Mouse (Mus musculus) limb, embryonic 13.5 days (tissue): Measurements from ENCODE around the gene Aatf. TPM values are rescaled to one million over a fixed set of nuclear protein-coding genes. Genes with fewer than 3 reads are reported as not detected.
A peak's percentile ranks its signal among the peaks of the same experiment; 100 is the strongest.

Experiments used
- ATAC-seq: fragments of 200-750 bp; cut with Nextera tagmentation; 2 replicates; pipeline ENCODE4 v1.8.0; 2017; ENCODE audit warnings: low read depth, moderate number of reproducible peaks, moderate TSS enrichment; ENCODE audit not compliant: low FRiP score
- H3K27ac ChIP-seq: fragments of 300-500 bp; sonication (generic); 2 replicates; pipeline ENCODE4 v1.5.1; 2015; ENCODE audit warnings: inconsistent platforms, mild to moderate bottlenecking, moderate library complexity
- H3K27me3 ChIP-seq: fragments of 300-500 bp; sonication (generic); 2 replicates; pipeline ENCODE4 v1.6.1; 2015; ENCODE audit warnings: mild to moderate bottlenecking, inconsistent platforms
- H3K36me3 ChIP-seq: fragments of 300-500 bp; sonication (generic); 2 replicates; pipeline ENCODE4 v1.6.1; 2015; ENCODE audit warnings: inconsistent platforms, mild to moderate bottlenecking, moderate library complexity
- H3K4me1 ChIP-seq: fragments of 300-500 bp; sonication (generic); 2 replicates; pipeline ENCODE4 v1.6.1; 2015; ENCODE audit warnings: inconsistent platforms
- H3K4me2 ChIP-seq: fragments of 300-500 bp; sonication (generic); replicated peaks from 2 replicates; pipeline ENCODE4 v1.6.1; 2015; ENCODE audit warnings: inconsistent platforms, mild to moderate bottlenecking, moderate library complexity
- H3K4me3 ChIP-seq: fragments of 300-500 bp; sonication (generic); 2 replicates; pipeline ENCODE4 v1.5.1; 2015; ENCODE audit warnings: moderate library complexity, mild to moderate bottlenecking, inconsistent platforms
- H3K9ac ChIP-seq: fragments of 300-500 bp; sonication (generic); 2 replicates; pipeline ENCODE4 v1.6.1; 2015; ENCODE audit warnings: mild to moderate bottlenecking, inconsistent platforms
- H3K9me3 ChIP-seq: fragments of 300-500 bp; sonication (generic); 2 replicates; pipeline ENCODE4 v1.6.1; 2016; ENCODE audit warnings: inconsistent platforms
- WGBS: fragments of 180-500 bp; shearing (Covaris S2); methylation state at CpG from one replicate; pipeline ENCODE4 v1.1.7; 2015; 5-methylcytosine and 5-hydroxymethylcytosine counted together
- polyA plus RNA-seq: library from polyadenylated mRNA; unstranded; fragments of >200 nt; fragmentation: Nextera tagmentation; extraction: Ambion mirVana; gene quantifications from 2 replicates; pipeline ENCODE4 v1.2.1, GENCODE M21; 2015

The Aatf gene
- polyA plus RNA-seq, 1 experiment from 2014 or later = 55.7 TPM

GRCm38 (mm10) chr11:84526976-84527860 lies 13.9 kb upstream of the Aatf start:
- no peak overlapping the region for H3K4me3 ChIP-seq
- H3K9me3 ChIP-seq = no peaks in the 10 kb centered on the region
- H3K27me3 ChIP-seq = peaks cover 99% of the 10 kb centered on the region
- peaks cover 48% of the 10 kb centered on the region for H3K4me1 ChIP-seq
- no peak overlapping the region for H3K9ac ChIP-seq
- H3K27ac ChIP-seq = no peak overlapping the region
- no peak overlapping the region for H3K4me2 ChIP-seq
- ATAC-seq = no peak
- H3K36me3 ChIP-seq = no peaks in the 10 kb centered on the region
- WGBS = 2% methylated on average over 29 of the region's 29 CpGs

- Histone ChIP-seq H3K36me3 (no peaks in the 10 kb centered on the region), H3K27ac (no peak overlapping the region), H3K9ac (no peak overlapping the region), H3K27me3 (peaks cover 99% of the 10 kb centered on the region), H3K4me2 (peak overlapping the region; percentile 85), H3K4me1 (peaks cover 48% of the 10 kb centered on the region), H3K4me3 (peak overlapping the region; percentile 49), H3K9me3 (no peaks in the 10 kb centered on the region)
- ATAC-seq = no peak
- under 1% methylated on average over 10 of the region's 10 CpGs for WGBS
Observed at GRCm38 (mm10) chr11:84526451-84526850, 13.1 kb upstream of the Aatf start.

- no peak within 1 kb of the TSS for H3K27ac ChIP-seq
- H3K4me1 ChIP-seq = peaks cover 48% of the 10 kb centered on the region
- H3K27me3 ChIP-seq = peaks cover 99% of the 10 kb centered on the region
- ATAC-seq = 0 out of 2 replicates have a peak, but pooled peaks have one; percentile 25
- H3K4me2 ChIP-seq = peak within 1 kb of the TSS; percentile 85
- peak within 1 kb of the TSS; percentile 49 for H3K4me3 ChIP-seq
- under 1% methylated on average over 64 of the region's 64 CpGs for WGBS
- H3K9ac ChIP-seq = peak within 1 kb of the TSS; percentile 45
- H3K36me3 ChIP-seq = no peaks in the 10 kb centered on the region
- H3K9me3 ChIP-seq = no peaks in the 10 kb centered on the region
Observed at GRCm38 (mm10) chr11:84525421-84526274, 12.3 kb upstream of the Aatf start, which contains the start of gene Lhx1. Lhx1 (minus strand) TSS chr11:84525535.

- WGBS = under 1% methylated on average over 48 of the region's 48 CpGs
- peaks cover 44% of the 10 kb centered on the region for H3K4me1 ChIP-seq
Observed at GRCm38 (mm10) chr11:84524511-84525270, 11.4 kb upstream of the Aatf start.

GRCm38 (mm10) chr11:84523841-84524510 lies 10.7 kb upstream of the Aatf start:
- Histone ChIP-seq H3K9ac (no peak overlapping the region), H3K9me3 (no peaks in the 10 kb centered on the region), H3K4me2 (peak overlapping the region; percentile 85), H3K27me3 (peaks cover 99% of the 10 kb centered on the region), H3K4me1 (peaks cover 37% of the 10 kb centered on the region), H3K36me3 (no peaks in the 10 kb centered on the region), H3K27ac (no peak overlapping the region), H3K4me3 (peak overlapping the region; percentile 49; the same call in 1 of the 2 replicates)
- no peak for ATAC-seq
- under 1% methylated on average over 35 of the region's 35 CpGs for WGBS

More at GRCm38 (mm10) chr11:84524511-84525270, 11.4 kb upstream of the Aatf start:
- peak overlapping the region; percentile 85 for H3K4me2 ChIP-seq
- no peak for ATAC-seq
- H3K9ac ChIP-seq = no peak overlapping the region
- H3K9me3 ChIP-seq = no peaks in the 10 kb centered on the region
- peak overlapping the region; percentile 49 for H3K4me3 ChIP-seq
- H3K36me3 ChIP-seq = no peaks in the 10 kb centered on the region
- H3K27me3 ChIP-seq = peaks cover 99% of the 10 kb centered on the region
- no peak overlapping the region for H3K27ac ChIP-seq

GRCm38 (mm10) chr11:84523321-84523831 lies 10.1 kb upstream of the Aatf start:
- no peaks in the 10 kb centered on the region for H3K36me3 ChIP-seq
- 0 out of 2 replicates have a peak overlapping the region, but pooled peaks have one; percentile 49 for H3K4me3 ChIP-seq
- H3K9ac ChIP-seq = no peak overlapping the region
- no peak for ATAC-seq
- H3K27ac ChIP-seq = no peak overlapping the region
- no peaks in the 10 kb centered on the region for H3K9me3 ChIP-seq
- H3K4me2 ChIP-seq = no peak overlapping the region
- peaks cover 36% of the 10 kb centered on the region for H3K4me1 ChIP-seq
- peaks cover 99% of the 10 kb centered on the region for H3K27me3 ChIP-seq
- 2% methylated on average over 16 of the region's 16 CpGs for WGBS

- no peak for ATAC-seq
- Histone ChIP-seq H3K27ac (no peak overlapping the region), H3K4me2 (peak overlapping the region; percentile 45), H3K9me3 (no peaks in the 10 kb centered on the region), H3K4me1 (peaks cover 36% of the 10 kb centered on the region), H3K27me3 (peaks cover 96% of the 10 kb centered on the region), H3K36me3 (no peaks in the 10 kb centered on the region), H3K4me3 (peak overlapping the region; percentile 19), H3K9ac (no peak overlapping the region)
- WGBS = under 1% methylated on average over 40 of the region's 40 CpGs
Observed at GRCm38 (mm10) chr11:84522577-84523320, 9.4 kb upstream of the Aatf start.

GRCm38 (mm10) chr11:84521751-84522299 lies 8.5 kb upstream of the Aatf start:
- Histone ChIP-seq H3K36me3 (no peaks in the 10 kb centered on the region), H3K4me1 (peaks cover 36% of the 10 kb centered on the region), H3K9me3 (no peaks in the 10 kb centered on the region), H3K4me3 (no peak overlapping the region), H3K27ac (no peak overlapping the region), H3K4me2 (no peak overlapping the region), H3K27me3 (peaks cover 96% of the 10 kb centered on the region), H3K9ac (no peak overlapping the region)
- no peak for ATAC-seq
- 10% methylated on average over 24 of the region's 24 CpGs for WGBS

- Histone ChIP-seq H3K4me2 (no peak overlapping the region), H3K4me3 (no peak overlapping the region), H3K9ac (no peak overlapping the region), H3K27ac (no peak overlapping the region), H3K4me1 (peaks cover 29% of the 10 kb centered on the region), H3K27me3 (peaks cover 96% of the 10 kb centered on the region), H3K9me3 (no peaks in the 10 kb centered on the region), H3K36me3 (no peaks in the 10 kb centered on the region)
- WGBS = 26% methylated on average over 3 of the region's 3 CpGs
- no peak for ATAC-seq
Observed at GRCm38 (mm10) chr11:84521071-84521390, 7.7 kb upstream of the Aatf start.

- ATAC-seq = no peak
- 3% methylated on average over 31 of the region's 31 CpGs for WGBS
- peak overlapping the region; percentile 16; the same call in 1 of the 2 replicates for H3K4me3 ChIP-seq
Observed at GRCm38 (mm10) chr11:84520269-84521070, 7.1 kb upstream of the Aatf start.

More at GRCm38 (mm10) chr11:84520269-84521070, 7.1 kb upstream of the Aatf start:
- no peak overlapping the region for H3K9ac ChIP-seq
- peaks cover 23% of the 10 kb centered on the region for H3K4me1 ChIP-seq
- H3K4me2 ChIP-seq = no peak overlapping the region
- no peaks in the 10 kb centered on the region for H3K36me3 ChIP-seq
- H3K27ac ChIP-seq = no peak overlapping the region
- peaks cover 96% of the 10 kb centered on the region for H3K27me3 ChIP-seq
- H3K9me3 ChIP-seq = no peaks in the 10 kb centered on the region
